Mouse (Mus musculus) ES-Bruce4 (cell line): ENCODE measurements around the gene Adcy5. TPM values are rescaled to one million over a fixed set of nuclear protein-coding genes. Genes with fewer than 3 reads are reported as not detected.

Source experiments
- H3K27ac ChIP-seq: 2 replicates; pipeline ENCODE4 v1.5.1; 2012; ENCODE audit warnings: low read length, inconsistent platforms; ENCODE audit not compliant: insufficient read depth
- H3K27me3 ChIP-seq: 2 replicates; pipeline ENCODE4 v1.6.1; 2012; ENCODE audit warnings: mild to moderate bottlenecking, low read length, inconsistent platforms; ENCODE audit not compliant: control insufficient read depth, poor library complexity, insufficient read depth, severe bottlenecking
- H3K36me3 ChIP-seq: 2 replicates; pipeline ENCODE4 v1.6.1; 2012; ENCODE audit warnings: inconsistent platforms, mild to moderate bottlenecking, low read length, moderate library complexity; ENCODE audit not compliant: control insufficient read depth, poor library complexity, insufficient read depth, severe bottlenecking
- H3K4me1 ChIP-seq: one replicate; pipeline ENCODE4 v1.8.1; 2011; ENCODE audit warnings: low read length; ENCODE audit not compliant: control insufficient read depth, insufficient read depth
- H3K4me3 ChIP-seq: 2 replicates; pipeline ENCODE4 v1.5.1; 2011; ENCODE audit warnings: low read depth, mild to moderate bottlenecking, low read length
- H3K9ac ChIP-seq: 2 replicates; pipeline ENCODE4 v1.6.1; 2012; ENCODE audit warnings: low read depth, mild to moderate bottlenecking, inconsistent platforms; ENCODE audit not compliant: poor library complexity, severe bottlenecking
- H3K9me3 ChIP-seq: replicated peaks from 2 replicates; pipeline ENCODE4 v1.6.1; 2012; ENCODE audit warnings: mild to moderate bottlenecking, low read length, inconsistent platforms; ENCODE audit not compliant: control insufficient read depth, poor library complexity, insufficient read depth, severe bottlenecking
- CTCF ChIP-seq: IDR thresholded peaks from one replicate; pipeline ENCODE4 v1.8.1; 2011; ENCODE audit warnings: low read depth, low read length
- EP300 ChIP-seq: IDR thresholded peaks from 2 replicates; pipeline ENCODE4 v1.6.1; 2011; ENCODE audit warnings: low read depth, low read length; ENCODE audit not compliant: insufficient read depth
- POLR2A ChIP-seq: IDR thresholded peaks from one replicate; pipeline ENCODE4 v1.8.1; 2011; ENCODE audit warnings: low read length; ENCODE audit not compliant: insufficient read depth
- polyA plus RNA-seq: library from polyadenylated mRNA; stranded (reverse); fragments of >200 nt; gene quantifications from 2 replicates; pipeline ENCODE4 v1.2.4, GENCODE M21; 2011; ENCODE audit warnings: low read depth; ENCODE audit not compliant: missing spikeins, insufficient read depth, insufficient read length

Gene Adcy5
- polyA plus RNA-seq, 1 experiment, result 1.2 TPM

- Histone ChIP-seq H3K36me3 (no peaks in the 10 kb centered on the region), H3K4me1 (no peaks in the 10 kb centered on the region), H3K9me3 (no peaks in the 10 kb centered on the region), H3K9ac (no peak overlapping the region), H3K4me3 (no peak overlapping the region), H3K27me3 (no peaks in the 10 kb centered on the region), H3K27ac (no peak overlapping the region)
- no peak for TF ChIP-seq POLR2A
- no peak for TF ChIP-seq EP300
- TF ChIP-seq CTCF, result no peak
These were observed 152.0 kb downstream of the Adcy5 start for GRCm38 (mm10) chr16:35306631-35307030.

- H3K4me3 ChIP-seq, result no peak overlapping the region
- H3K9me3 ChIP-seq, result no peaks in the 10 kb centered on the region
- no peaks in the 10 kb centered on the region for H3K4me1 ChIP-seq
- H3K36me3 ChIP-seq, result no peaks in the 10 kb centered on the region
- H3K27ac ChIP-seq, result no peak overlapping the region
- TF ChIP-seq EP300 (no peak), POLR2A (no peak), CTCF (no peak)
- no peaks in the 10 kb centered on the region for H3K27me3 ChIP-seq
- H3K9ac ChIP-seq, result no peak overlapping the region
These were observed 152.7 kb downstream of the Adcy5 start for GRCm38 (mm10) chr16:35307331-35307730.

- TF ChIP-seq POLR2A, result no peak
- no peak for TF ChIP-seq EP300
- TF ChIP-seq CTCF, result no peak
- H3K27me3 ChIP-seq, result no peaks in the 10 kb centered on the region
These were observed 153.3 kb downstream of the Adcy5 start for GRCm38 (mm10) chr16:35308016-35308415.

GRCm38 (mm10) chr16:35308486-35309143 lies 153.9 kb downstream of the Adcy5 start:
- no peak overlapping the region for H3K9ac ChIP-seq
- TF ChIP-seq CTCF (no peak), EP300 (no peak), POLR2A (no peak)
- H3K4me3 ChIP-seq, result no peak overlapping the region
- H3K27ac ChIP-seq, result no peak overlapping the region
- no peaks in the 10 kb centered on the region for H3K36me3 ChIP-seq
- no peaks in the 10 kb centered on the region for H3K27me3 ChIP-seq
- no peaks in the 10 kb centered on the region for H3K4me1 ChIP-seq
- no peaks in the 10 kb centered on the region for H3K9me3 ChIP-seq

More at GRCm38 (mm10) chr16:35308016-35308415, 153.3 kb downstream of the Adcy5 start:
- Histone ChIP-seq H3K36me3 (no peaks in the 10 kb centered on the region), H3K9me3 (no peaks in the 10 kb centered on the region), H3K4me3 (no peak overlapping the region), H3K9ac (no peak overlapping the region), H3K27ac (no peak overlapping the region), H3K4me1 (no peaks in the 10 kb centered on the region)

- Histone ChIP-seq H3K36me3 (no peaks in the 10 kb centered on the region), H3K9ac (no peak overlapping the region), H3K27ac (no peak overlapping the region), H3K9me3 (no peaks in the 10 kb centered on the region), H3K4me3 (no peak overlapping the region), H3K27me3 (no peaks in the 10 kb centered on the region), H3K4me1 (no peaks in the 10 kb centered on the region)
- TF ChIP-seq POLR2A, result no peak
- TF ChIP-seq CTCF, result no peak
These were observed 155.0 kb downstream of the Adcy5 start for GRCm38 (mm10) chr16:35309634-35310033.

- TF ChIP-seq CTCF (no peak), EP300 (no peak), POLR2A (no peak)
- no peak overlapping the region for H3K27ac ChIP-seq
- no peaks in the 10 kb centered on the region for H3K4me1 ChIP-seq
- H3K36me3 ChIP-seq, result no peaks in the 10 kb centered on the region
- H3K9me3 ChIP-seq, result no peaks in the 10 kb centered on the region
- H3K27me3 ChIP-seq, result no peaks in the 10 kb centered on the region
- H3K9ac ChIP-seq, result no peak overlapping the region
- no peak overlapping the region for H3K4me3 ChIP-seq
These were observed 156.0 kb downstream of the Adcy5 start for GRCm38 (mm10) chr16:35310551-35311110.
